Mouse (Mus musculus) left cerebral cortex, adult 6 months (tissue): ENCODE data around the gene Cnnm2. TPM values are rescaled to one million over a fixed set of nuclear protein-coding genes. Genes with fewer than 3 reads are reported as not detected.

Source experiments
- long read RNA-seq, 2 experiments: library from polyadenylated mRNA; unstranded; transcript quantifications; one replicate each; pipeline ENCODE4 v2.0.0; 2019 to 2020
- polyA plus RNA-seq: library from polyadenylated mRNA; unstranded; fragments of <200 nt; fragmentation: Nextera tagmentation; gene quantifications from 2 replicates; pipeline ENCODE4 v1.2.3, GENCODE M21; 2021

Cnnm2 gene
- 16.0 and 18.8 TPM in 2 replicates for polyA plus RNA-seq
- long read RNA-seq, experiment 1, full-length matches to known transcripts: 62 of 72 reads
- long read RNA-seq, experiment 1, partial matches to known transcripts: 2 of 72 reads
- long read RNA-seq, experiment 1, other reads (novel, unspliced or antisense): 8 of 72 reads
- long read RNA-seq, experiment 2, full-length matches to known transcripts: 17 of 23 reads
- long read RNA-seq, experiment 2, partial matches to known transcripts: 2 of 23 reads
- long read RNA-seq, experiment 2, other reads (novel, unspliced or antisense): 4 of 23 reads

DNA sequence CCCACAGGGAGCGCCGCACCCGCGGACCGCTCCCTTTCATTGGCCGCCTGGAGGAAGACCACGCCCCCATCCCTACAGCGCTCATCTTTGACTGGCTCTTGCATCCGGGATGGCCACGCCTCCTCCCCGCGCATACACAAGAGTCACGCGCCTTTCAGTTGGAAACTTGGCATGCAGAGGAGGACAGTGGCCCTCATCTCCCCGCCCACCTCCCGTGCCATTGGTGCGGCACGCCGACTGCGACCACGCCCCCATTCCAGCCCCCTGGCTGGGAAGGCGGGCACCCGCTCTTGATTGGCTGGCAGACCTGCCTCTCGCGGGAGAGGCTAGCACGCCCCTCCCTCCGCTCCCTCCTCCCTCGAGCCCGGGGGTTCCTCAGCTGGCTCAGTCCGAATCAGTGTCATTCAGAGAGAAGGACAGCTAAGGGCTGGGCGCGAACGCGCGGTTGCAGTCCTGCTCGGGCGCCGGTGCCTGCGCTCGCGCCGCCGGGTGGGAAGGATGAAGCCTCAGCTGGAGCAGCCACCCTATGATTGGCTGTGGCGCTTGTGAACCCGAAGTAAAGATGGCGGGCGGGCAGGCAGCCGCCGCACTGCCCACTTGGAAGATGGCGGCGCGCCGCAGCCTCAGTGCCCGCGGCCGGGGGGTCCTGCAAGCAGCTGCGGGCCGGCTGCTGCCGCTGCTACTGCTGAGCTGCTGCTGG is at the start of gene Cnnm2:
TSS of gene Cnnm2 (plus strand) at position 350 of the 700 bp plus-strand sequence.

Other genes starting within 250 kb of the Cnnm2 start
- 217 and 306 TPM in 2 replicates for gene Arl3, start 188.4 kb upstream of the Cnnm2 start, polyA plus RNA-seq
- 0.97 and 1.7 TPM in 2 replicates for gene Sfxn2, start 188.2 kb upstream of the Cnnm2 start, polyA plus RNA-seq
- gene Wbp1l, start 162.5 kb upstream of the Cnnm2 start, polyA plus RNA-seq: 4.0 and 4.5 TPM in 2 replicates
- gene Cyp17a1, start 88.4 kb upstream of the Cnnm2 start, polyA plus RNA-seq: not detected in 2 replicates
- gene Borcs7, start 71.7 kb upstream of the Cnnm2 start, polyA plus RNA-seq: 29.1 and 41.3 TPM in 2 replicates
- gene As3mt, start 54.1 kb upstream of the Cnnm2 start, polyA plus RNA-seq: 22.1 and 25.0 TPM in 2 replicates